In the genomic region with DNA sequence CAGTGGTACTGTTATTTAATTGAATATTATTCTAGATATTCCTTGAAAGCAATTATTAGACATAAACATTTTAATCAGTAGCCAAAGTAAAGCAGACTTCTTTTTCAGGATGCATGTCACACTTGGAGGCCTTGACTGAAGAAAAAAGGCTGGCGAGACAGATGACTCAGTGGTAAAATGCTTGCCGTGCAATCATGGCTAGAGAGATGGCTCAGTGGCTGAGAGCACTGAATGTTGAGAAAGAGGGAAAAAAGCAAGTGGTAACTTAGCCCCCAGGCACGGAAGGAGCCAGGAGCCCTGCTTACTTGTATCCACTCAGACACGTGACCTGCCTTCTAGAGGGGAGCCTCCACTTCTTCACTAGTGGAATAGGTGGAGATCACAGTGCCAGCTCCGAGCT, we compare ENCODE assay signal across 23 mouse cellular contexts.
"Had no signal": no experiment of that assay in that cellular context is flagged by ENCODE, and none has a peak within 500 bp of the region (broad histone marks: within the 10 kb centered on the region; RNA-seq: fewer than 3 reads in every experiment).

No protein-coding gene starts in this region.

- DNase-seq: kidney, adult 8-10 months; kidney, postnatal 10 days; kidney, postnatal 36 days; layer of hippocampus, postnatal 36 days; left cerebral cortex, postnatal 4 days; liver, postnatal 0 days; lung, embryonic 14.5 days; thymus, adult 2 months; thymus, postnatal 14 days; thymus, postnatal 4 days had no signal

- H3K4me3 ChIP-seq: kidney, embryonic 15.5 days; left cerebral cortex, adult 2 months; limb, embryonic 12.5 days; limb, embryonic 15.5 days; midbrain, embryonic 12.5 days; midbrain, embryonic 15.5 days; neural tube, embryonic 12.5 days; neural tube, embryonic 15.5 days had no signal

- H3K4me2 ChIP-seq: kidney, embryonic 15.5 days; limb, embryonic 12.5 days; limb, embryonic 15.5 days; liver, embryonic 11.5 days; lung, embryonic 14.5 days; midbrain, embryonic 12.5 days; midbrain, embryonic 15.5 days; neural tube, embryonic 12.5 days; neural tube, embryonic 15.5 days had no signal

- H3K4me1 ChIP-seq: kidney, embryonic 15.5 days; limb, embryonic 12.5 days; limb, embryonic 15.5 days; midbrain, embryonic 12.5 days; midbrain, embryonic 15.5 days; neural tube, embryonic 12.5 days; neural tube, embryonic 15.5 days had no signal

- H3K27ac ChIP-seq: kidney, embryonic 15.5 days; left cerebral cortex, adult 2 months; limb, embryonic 12.5 days; limb, embryonic 15.5 days; liver, embryonic 14.5 days; macrophage; midbrain, embryonic 12.5 days; midbrain, embryonic 15.5 days; neural tube, embryonic 12.5 days; neural tube, embryonic 15.5 days; stomach, postnatal 0 days had no signal

- H3K9ac ChIP-seq: kidney, embryonic 15.5 days; limb, embryonic 12.5 days; limb, embryonic 15.5 days; liver, embryonic 14.5 days; liver, postnatal 0 days; lung, embryonic 14.5 days; midbrain, embryonic 12.5 days; midbrain, embryonic 15.5 days; neural tube, embryonic 12.5 days; neural tube, embryonic 15.5 days had no signal

- H3K27me3 ChIP-seq: kidney, embryonic 15.5 days; limb, embryonic 12.5 days; limb, embryonic 15.5 days; midbrain, embryonic 12.5 days; midbrain, embryonic 15.5 days; neural tube, embryonic 12.5 days; neural tube, embryonic 15.5 days had no signal

- H3K9me3 ChIP-seq: kidney, embryonic 15.5 days; limb, embryonic 12.5 days; limb, embryonic 15.5 days; midbrain, embryonic 12.5 days; midbrain, embryonic 15.5 days; neural tube, embryonic 12.5 days; neural tube, embryonic 15.5 days had no signal

- ATAC-seq: liver, postnatal 0 days; lung, postnatal 0 days; midbrain, embryonic 15.5 days had no signal

- H3K36me3 ChIP-seq: kidney, embryonic 15.5 days; limb, embryonic 12.5 days; limb, embryonic 15.5 days; midbrain, embryonic 12.5 days; midbrain, embryonic 15.5 days; neural tube, embryonic 12.5 days; neural tube, embryonic 15.5 days had no signal
